Mouse (Mus musculus): Measurements from ENCODE around the gene Prcd. TPM values are rescaled to one million over a fixed set of nuclear protein-coding genes. Genes with fewer than 3 reads are reported as not detected.

Prcd gene
- polyA plus RNA-seq, 1 experiment from 2014 or later: not detected

- WGBS (ENCODE audit: missing documents): 34% methylated on average over 8 of the region's 8 CpGs
- H3K27ac ChIP-seq: no peak overlapping the region
- no peaks in the 10 kb centered on the region for H3K36me3 ChIP-seq (ENCODE audit: inconsistent target)
- no peaks in the 10 kb centered on the region for H3K79me2 ChIP-seq (ENCODE audit: inconsistent target)
- H3K4me3 ChIP-seq (ENCODE audit: inconsistent target): no peak overlapping the region
Observed at GRCm38 (mm10) chr11:116651339-116651738, 2.0 kb upstream of the Prcd start.

GRCm38 (mm10) chr11:116652330-116653098 is 820 bp upstream of the Prcd start:
- WGBS (ENCODE audit: missing documents): 81% methylated on average over 22 of the region's 25 CpGs
- Histone ChIP-seq H3K79me2 (ENCODE audit: inconsistent target) (no peaks in the 10 kb centered on the region), H3K27ac (no peak overlapping the region), H3K36me3 (ENCODE audit: inconsistent target) (no peaks in the 10 kb centered on the region), H3K4me3 (ENCODE audit: inconsistent target) (no peak overlapping the region)

GRCm38 (mm10) chr11:116653709-116654221 is 431 bp downstream of the Prcd start:
- WGBS (ENCODE audit: missing documents): 1% methylated on average over 20 of the region's 47 CpGs
- H3K27ac ChIP-seq: no peak overlapping the region
- no peaks in the 10 kb centered on the region for H3K79me2 ChIP-seq (ENCODE audit: inconsistent target)
- H3K4me3 ChIP-seq (ENCODE audit: inconsistent target): no peak overlapping the region
- H3K36me3 ChIP-seq (ENCODE audit: inconsistent target): no peaks in the 10 kb centered on the region

DNA sequence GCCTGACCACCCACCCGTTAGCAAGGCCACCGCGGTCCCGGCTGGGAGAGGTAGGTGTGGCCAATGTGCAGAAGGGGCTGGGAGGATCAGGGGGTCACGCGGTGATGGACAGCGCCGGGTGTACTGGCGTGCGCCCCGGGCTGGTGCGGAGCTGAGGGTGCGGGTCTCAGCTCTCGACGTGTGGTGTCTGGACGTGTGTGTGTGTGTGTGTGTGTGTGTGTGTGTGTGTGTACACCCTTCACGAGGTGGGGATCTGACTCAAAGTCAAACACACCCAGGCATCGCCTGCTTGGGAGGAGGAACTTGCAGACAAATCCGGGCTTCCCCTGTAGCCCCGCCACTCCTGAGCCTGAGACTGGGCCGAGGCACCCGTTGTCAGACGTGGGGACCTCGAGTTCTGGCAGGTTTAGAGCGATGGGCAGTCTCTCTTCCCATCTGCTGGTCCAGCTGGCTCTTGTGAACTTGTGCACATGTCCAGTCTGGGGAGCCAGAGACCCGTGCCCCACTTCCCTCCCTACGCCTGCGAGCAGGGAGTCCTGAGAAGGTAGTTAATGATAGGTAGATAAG is 1.0 kb downstream of the Prcd start, which contains the start of gene Cygb:
TSS of gene Cygb (minus strand) at position 59 of the 567 bp plus-strand sequence.
- 11% methylated on average over 27 of the region's 28 CpGs for WGBS (ENCODE audit: missing documents)
- Histone ChIP-seq H3K27ac (no peak within 1 kb of the TSS), H3K4me3 (ENCODE audit: inconsistent target) (no peak within 1 kb of the TSS), H3K79me2 (ENCODE audit: inconsistent target) (no peaks in the 10 kb centered on the region), H3K36me3 (ENCODE audit: inconsistent target) (no peaks in the 10 kb centered on the region)

DNA sequence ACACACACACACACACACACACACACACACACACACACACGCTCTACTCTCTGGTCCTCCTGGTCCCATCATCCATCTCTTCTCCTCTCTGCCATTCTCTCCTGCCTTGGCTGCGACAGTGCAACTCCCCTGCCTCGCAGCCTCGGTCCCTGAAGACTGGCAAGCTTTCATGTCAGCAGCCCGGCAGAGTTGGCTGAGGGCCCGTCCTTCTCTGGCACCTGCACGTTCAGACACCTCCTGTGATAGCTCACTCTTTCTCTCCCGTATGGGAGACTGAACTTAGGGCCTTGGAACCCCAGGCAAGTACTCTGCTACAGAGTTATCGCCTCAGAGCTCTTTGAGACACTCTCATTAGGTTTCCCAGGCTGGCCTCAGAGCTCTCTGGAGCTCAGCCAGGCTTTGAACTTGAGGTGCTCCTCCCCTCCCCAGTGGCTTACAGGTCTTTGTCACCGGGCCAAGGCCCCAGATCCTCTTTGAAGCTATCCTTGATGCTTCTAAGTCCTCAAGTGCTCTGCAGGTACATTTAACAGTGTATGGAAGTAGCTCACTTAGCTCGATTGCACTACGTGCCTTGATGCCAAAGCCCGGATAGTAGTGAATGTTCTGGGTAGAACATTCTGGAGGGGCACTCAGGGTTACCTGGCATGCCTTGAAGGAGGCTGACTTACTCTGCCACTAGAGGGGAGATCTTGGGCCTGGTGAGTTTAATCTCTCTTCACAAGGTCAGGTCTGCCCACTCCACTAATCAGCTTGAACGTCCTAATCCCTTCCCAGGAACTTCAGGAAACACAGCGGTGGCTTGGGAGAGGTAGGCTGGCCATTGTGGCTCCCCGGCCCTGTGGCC is 3.2 kb downstream of the Prcd start:
- 93% methylated on average over 16 of the region's 16 CpGs for WGBS (ENCODE audit: missing documents)
- Histone ChIP-seq H3K79me2 (ENCODE audit: inconsistent target) (no peaks in the 10 kb centered on the region), H3K27ac (no peak overlapping the region), H3K36me3 (ENCODE audit: inconsistent target) (no peaks in the 10 kb centered on the region), H3K4me3 (ENCODE audit: inconsistent target) (no peak overlapping the region)

GRCm38 (mm10) chr11:116657311-116658223 is 4.2 kb downstream of the Prcd start:
- WGBS (ENCODE audit: missing documents): 38% methylated on average over 22 of the region's 22 CpGs
- H3K27ac ChIP-seq: no peak overlapping the region
- H3K4me3 ChIP-seq (ENCODE audit: inconsistent target): no peak overlapping the region
- no peaks in the 10 kb centered on the region for H3K36me3 ChIP-seq (ENCODE audit: inconsistent target)
- no peaks in the 10 kb centered on the region for H3K79me2 ChIP-seq (ENCODE audit: inconsistent target)

DNA sequence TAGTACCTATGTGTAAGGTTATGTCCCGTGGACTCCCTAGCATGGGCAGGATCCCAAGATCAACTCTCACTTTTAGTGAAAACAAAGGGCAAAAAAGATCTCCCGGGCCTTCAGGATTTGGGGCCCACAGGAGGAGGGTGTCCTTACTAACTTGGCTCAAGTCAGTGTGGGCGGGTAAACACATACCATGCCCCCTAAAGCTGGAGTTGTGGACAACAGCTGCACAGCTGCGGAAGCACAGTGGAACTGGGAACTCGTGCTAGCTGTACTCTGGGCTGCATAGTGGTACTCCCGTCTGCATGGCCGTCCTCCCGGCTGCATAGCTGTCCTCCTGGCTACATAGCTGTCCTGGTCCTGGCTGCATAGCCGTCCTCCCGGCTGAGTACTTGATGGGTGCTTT is 4.9 kb downstream of the Prcd start:
- Histone ChIP-seq H3K36me3 (ENCODE audit: inconsistent target) (no peaks in the 10 kb centered on the region), H3K4me3 (ENCODE audit: inconsistent target) (no peak overlapping the region), H3K79me2 (ENCODE audit: inconsistent target) (no peaks in the 10 kb centered on the region), H3K27ac (no peak overlapping the region)
- WGBS (ENCODE audit: missing documents): 88% methylated on average over 10 of the region's 10 CpGs

- no peak overlapping the region for H3K27ac ChIP-seq
- no peaks in the 10 kb centered on the region for H3K36me3 ChIP-seq (ENCODE audit: inconsistent target)
- WGBS (ENCODE audit: missing documents): 91% methylated on average over 15 of the region's 15 CpGs
- no peak overlapping the region for H3K4me3 ChIP-seq (ENCODE audit: inconsistent target)
- H3K79me2 ChIP-seq (ENCODE audit: inconsistent target): no peaks in the 10 kb centered on the region
Observed at GRCm38 (mm10) chr11:116659027-116659621, 5.8 kb downstream of the Prcd start.

GRCm38 (mm10) chr11:116660181-116660580 is 6.8 kb downstream of the Prcd start:
- WGBS (ENCODE audit: missing documents): 91% methylated on average over 9 of the region's 9 CpGs
- no peaks in the 10 kb centered on the region for H3K79me2 ChIP-seq (ENCODE audit: inconsistent target)
- no peak overlapping the region for H3K4me3 ChIP-seq (ENCODE audit: inconsistent target)
- no peak overlapping the region for H3K27ac ChIP-seq
- H3K36me3 ChIP-seq (ENCODE audit: inconsistent target): no peaks in the 10 kb centered on the region

GRCm38 (mm10) chr11:116661291-116661947 is 8.1 kb downstream of the Prcd start:
- Histone ChIP-seq H3K4me3 (ENCODE audit: inconsistent target) (no peak overlapping the region), H3K79me2 (ENCODE audit: inconsistent target) (no peaks in the 10 kb centered on the region), H3K27ac (no peak overlapping the region), H3K36me3 (ENCODE audit: inconsistent target) (no peaks in the 10 kb centered on the region)
- 62% methylated on average over 11 of the region's 13 CpGs for WGBS (ENCODE audit: missing documents)

DNA sequence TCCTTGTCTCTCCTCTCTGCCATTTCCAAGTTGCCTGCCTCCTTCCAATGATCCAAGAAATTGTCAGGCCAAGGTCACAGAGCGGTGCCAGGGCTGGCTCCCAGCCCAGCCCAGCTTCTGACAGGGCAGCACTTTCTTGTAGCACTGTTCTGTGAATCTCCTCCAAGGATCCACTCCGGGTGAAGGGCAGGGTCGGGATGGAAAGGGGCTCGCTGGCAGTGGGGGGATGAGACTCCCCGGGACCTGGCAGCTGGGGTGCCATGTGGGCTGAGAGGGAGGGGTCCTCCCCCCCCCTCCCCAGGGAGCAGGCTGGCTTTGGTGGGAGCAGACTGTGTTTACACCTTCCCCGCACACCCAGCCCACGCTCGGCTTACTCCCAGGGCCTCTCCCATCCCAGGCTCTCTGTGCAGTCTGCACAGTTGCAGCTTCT is 8.6 kb downstream of the Prcd start:
- Histone ChIP-seq H3K27ac (no peak overlapping the region), H3K4me3 (ENCODE audit: inconsistent target) (no peak overlapping the region), H3K79me2 (ENCODE audit: inconsistent target) (no peaks in the 10 kb centered on the region), H3K36me3 (ENCODE audit: inconsistent target) (no peaks in the 10 kb centered on the region)
- 76% methylated on average over 7 of the region's 8 CpGs for WGBS (ENCODE audit: missing documents)

DNA sequence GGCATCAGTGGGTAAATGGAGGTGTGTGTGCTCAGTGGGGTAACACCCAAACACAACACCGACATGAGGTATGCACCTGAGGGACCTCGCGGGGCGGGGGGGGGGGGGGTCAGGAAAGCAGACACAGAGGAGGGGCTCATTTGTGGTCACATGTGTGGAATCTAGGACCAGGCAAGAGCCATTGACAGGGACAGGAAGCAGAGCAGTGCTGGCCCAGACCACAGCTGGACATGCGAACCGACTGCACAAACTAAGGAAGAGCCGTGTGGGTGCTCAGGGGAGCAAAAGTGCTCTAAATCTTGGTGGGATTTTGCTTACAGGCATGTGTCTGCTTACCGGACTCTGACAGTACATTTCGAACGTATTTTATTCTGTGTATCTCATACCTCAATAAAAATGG is 12.0 kb downstream of the Prcd start:
- no peaks in the 10 kb centered on the region for H3K36me3 ChIP-seq (ENCODE audit: inconsistent target)
- no peak overlapping the region for H3K4me3 ChIP-seq (ENCODE audit: inconsistent target)
- no peaks in the 10 kb centered on the region for H3K79me2 ChIP-seq (ENCODE audit: inconsistent target)
- WGBS (ENCODE audit: missing documents): 89% methylated on average over 10 of the region's 10 CpGs
- no peak overlapping the region for H3K27ac ChIP-seq

- WGBS (ENCODE audit: missing documents): 80% methylated on average over 6 of the region's 9 CpGs
- Histone ChIP-seq H3K4me3 (ENCODE audit: inconsistent target) (no peak overlapping the region), H3K36me3 (ENCODE audit: inconsistent target) (no peaks in the 10 kb centered on the region), H3K79me2 (ENCODE audit: inconsistent target) (no peaks in the 10 kb centered on the region; the same call in 1 of the 2 replicates), H3K27ac (no peak overlapping the region)
Observed at GRCm38 (mm10) chr11:116666566-116666965, 13.2 kb downstream of the Prcd start.
